Mouse (Mus musculus): ENCODE results near the gene Pfkfb3. TPM values are rescaled to one million over a fixed set of nuclear protein-coding genes. Genes with fewer than 3 reads are reported as not detected.

The Pfkfb3 gene
- polyA plus RNA-seq, 1 experiment: 208 TPM

- no peak for DNase-seq (ENCODE audit: low read depth)
Observed at GRCm38 (mm10) chr2:11502255-11502765, 51.6 kb downstream of the Pfkfb3 start.

GRCm38 (mm10) chr2:11501301-11502254, 52.3 kb downstream of the Pfkfb3 start:
- no peak for DNase-seq (ENCODE audit: low read depth)

GRCm38 (mm10) chr2:11500666-11501065, 53.2 kb downstream of the Pfkfb3 start:
- no peak for DNase-seq (ENCODE audit: low read depth)

- no peak for DNase-seq (ENCODE audit: low read depth)
Observed at GRCm38 (mm10) chr2:11496601-11497031, 57.3 kb downstream of the Pfkfb3 start.

GRCm38 (mm10) chr2:11494841-11495255, 59.0 kb downstream of the Pfkfb3 start:
- no peak for DNase-seq (ENCODE audit: low read depth)

GRCm38 (mm10) chr2:11492855-11493254, 61.0 kb downstream of the Pfkfb3 start:
- DNase-seq (ENCODE audit: low read depth): no peak

- DNase-seq (ENCODE audit: low read depth): no peak
Observed at GRCm38 (mm10) chr2:11491471-11491870, 62.4 kb downstream of the Pfkfb3 start.

- DNase-seq (ENCODE audit: low read depth): no peak
Observed at GRCm38 (mm10) chr2:11490554-11490953, 63.3 kb downstream of the Pfkfb3 start.

- no peak for DNase-seq (ENCODE audit: low read depth)
Observed at GRCm38 (mm10) chr2:11483226-11483625, 70.7 kb downstream of the Pfkfb3 start.

- DNase-seq (ENCODE audit: low read depth): no peak
Observed at GRCm38 (mm10) chr2:11482364-11482763, 71.5 kb downstream of the Pfkfb3 start.

GRCm38 (mm10) chr2:11478960-11479359, 74.9 kb downstream of the Pfkfb3 start:
- no peak for DNase-seq (ENCODE audit: low read depth)

GRCm38 (mm10) chr2:11475316-11475715, 78.6 kb downstream of the Pfkfb3 start:
- no peak for DNase-seq (ENCODE audit: low read depth)

- DNase-seq (ENCODE audit: low read depth): peak; percentile 79
Observed at GRCm38 (mm10) chr2:11464661-11465099, 89.2 kb downstream of the Pfkfb3 start.

GRCm38 (mm10) chr2:11460976-11461375, 92.9 kb downstream of the Pfkfb3 start:
- DNase-seq (ENCODE audit: low read depth): no peak

GRCm38 (mm10) chr2:11458494-11458893, 95.4 kb downstream of the Pfkfb3 start:
- DNase-seq (ENCODE audit: low read depth): no peak

- no peak for DNase-seq (ENCODE audit: low read depth)
Observed at GRCm38 (mm10) chr2:11457904-11458303, 96.0 kb downstream of the Pfkfb3 start.

- DNase-seq (ENCODE audit: low read depth): no peak
Observed at GRCm38 (mm10) chr2:11448711-11449110, 105.2 kb downstream of the Pfkfb3 start.

- no peak for DNase-seq (ENCODE audit: low read depth)
Observed at GRCm38 (mm10) chr2:11447865-11448264, 106.0 kb downstream of the Pfkfb3 start.

- DNase-seq (ENCODE audit: low read depth): no peak
Observed at GRCm38 (mm10) chr2:11445722-11446121, 108.2 kb downstream of the Pfkfb3 start.

- DNase-seq (ENCODE audit: low read depth): no peak
Observed at GRCm38 (mm10) chr2:11441864-11442263, 112.0 kb downstream of the Pfkfb3 start.

GRCm38 (mm10) chr2:11438231-11438954, 115.5 kb downstream of the Pfkfb3 start:
- no peak for DNase-seq (ENCODE audit: low read depth)

- DNase-seq (ENCODE audit: low read depth): no peak
Observed at GRCm38 (mm10) chr2:11436353-11436752, 117.5 kb downstream of the Pfkfb3 start.
